Mouse (Mus musculus): ENCODE measurements around the gene Myo1f. TPM values are rescaled to one million over a fixed set of nuclear protein-coding genes. Genes with fewer than 3 reads are reported as not detected.
A peak's percentile ranks its signal among the peaks of the same experiment; 100 is the strongest.

Myo1f gene
- polyA plus RNA-seq (2014; fragmentation: Nextera tagmentation; extraction: Ambion mirVana): 1.3 and 2.2 TPM in 2 replicates

DNA sequence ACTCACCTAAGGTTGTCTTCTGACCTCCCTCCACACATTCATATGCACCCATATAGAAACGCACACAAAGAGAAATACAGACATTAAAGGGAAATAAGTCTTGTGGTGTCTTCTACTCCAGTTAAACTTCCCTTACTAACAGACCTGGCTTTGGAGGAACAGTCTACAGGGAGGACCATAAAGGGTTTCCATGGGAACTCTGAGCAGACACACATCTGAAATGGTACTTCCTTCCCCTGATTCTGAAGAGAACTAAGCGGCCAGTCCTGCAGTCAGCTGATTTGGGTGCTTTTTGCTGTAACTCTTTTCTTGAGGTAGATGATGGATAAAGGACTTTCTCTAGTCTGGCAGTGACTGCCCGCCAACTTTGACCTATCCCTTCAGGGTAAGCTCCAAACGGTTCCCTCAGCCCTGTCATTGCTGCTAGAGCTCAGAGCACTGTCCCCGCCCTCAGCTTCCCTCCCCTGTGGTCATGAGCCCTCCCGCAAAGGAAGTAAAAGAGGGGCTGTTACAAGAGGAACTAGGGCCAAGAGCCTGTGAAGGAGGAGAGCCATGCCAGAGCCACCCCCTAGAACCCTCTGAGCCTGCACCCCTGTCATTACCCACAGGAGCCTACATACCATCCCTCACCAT is at the start of gene Myo1f:
TSS of gene Myo1f (plus strand) at position 485 of the 633 bp plus-strand sequence.
- Histone ChIP-seq H3K4me1 (ENCODE audit: control insufficient read depth, insufficient read depth, low read length) (no peaks in the 10 kb centered on the region), H3K4me2 (ENCODE audit: low read length) (no peak within 1 kb of the TSS), H3K4me3 (ENCODE audit: low read depth, low read length) (no peak within 1 kb of the TSS), H3K9ac (ENCODE audit: low read length) (no peak within 1 kb of the TSS), H3K9me3 (replicated peaks; ENCODE audit: control insufficient read depth, low read length) (no peaks in the 10 kb centered on the region), H3K36me3 (ENCODE audit: control insufficient read depth, insufficient read depth, low read length) (peaks cover 15% of the 10 kb centered on the region), H3K27ac (ENCODE audit: low read depth, low read length) (no peak within 1 kb of the TSS), H3K27me3 (replicated peaks; ENCODE audit: control insufficient read depth, insufficient read depth, low read length) (no peaks in the 10 kb centered on the region)
- ATAC-seq: no peak
- DNase-seq (ENCODE audit: low spot score): no peak
- 48% methylated on average over 6 of the region's 6 CpGs for WGBS

DNA sequence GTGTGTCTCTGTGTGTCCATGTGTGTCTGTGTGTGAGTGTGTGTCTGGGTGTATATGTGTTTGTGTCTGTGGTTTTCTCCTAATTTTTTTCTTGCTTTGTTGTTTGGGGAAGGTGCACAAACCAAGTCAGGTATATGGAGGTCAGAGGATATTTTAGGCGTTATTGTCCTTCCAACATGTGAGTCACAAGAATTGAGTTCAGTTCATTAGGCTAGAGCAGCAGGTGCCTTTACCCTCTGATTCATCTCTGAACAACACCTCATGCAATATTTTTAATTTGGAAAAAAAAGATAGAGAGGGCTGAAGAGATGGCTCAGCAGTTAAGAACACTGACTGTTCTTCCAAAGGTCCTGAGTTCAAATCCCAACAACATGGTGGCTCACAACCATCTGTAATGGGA is 47.1 kb upstream of the Myo1f start:
- DNase-seq (ENCODE audit: low spot score): no peak
- 91% methylated on average over 1 of the region's 1 CpGs for whole genome bisulfite sequencing

DNA sequence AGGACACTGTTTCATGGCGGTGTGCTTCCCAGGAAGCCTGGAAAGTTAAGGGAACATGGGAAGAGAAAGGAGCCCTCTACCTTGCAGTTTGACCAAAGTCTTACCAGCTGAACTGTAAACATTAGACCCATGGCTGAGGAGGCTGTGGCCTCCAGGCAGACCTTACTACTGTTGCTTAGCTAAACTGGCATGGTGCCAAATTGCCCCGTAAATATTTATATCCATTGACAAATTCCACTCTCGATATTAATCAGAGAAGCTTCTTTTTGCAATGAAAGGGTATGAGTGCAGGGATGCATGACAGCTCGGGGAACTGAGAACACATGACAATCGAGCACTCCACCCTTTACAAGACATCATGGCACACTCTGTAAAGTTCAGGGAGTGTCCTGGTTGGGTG is 45.3 kb upstream of the Myo1f start:
- Histone ChIP-seq H3K4me3 (ENCODE audit: low read depth, low read length) (no peak overlapping the region), H3K9ac (ENCODE audit: low read length) (no peak overlapping the region), H3K4me2 (ENCODE audit: low read length) (no peak overlapping the region), H3K27me3 (replicated peaks; ENCODE audit: control insufficient read depth, insufficient read depth, low read length) (no peaks in the 10 kb centered on the region), H3K4me1 (ENCODE audit: control insufficient read depth, insufficient read depth, low read length) (no peaks in the 10 kb centered on the region), H3K36me3 (ENCODE audit: control insufficient read depth, insufficient read depth, low read length) (no peaks in the 10 kb centered on the region), H3K9me3 (replicated peaks; ENCODE audit: control insufficient read depth, low read length) (no peaks in the 10 kb centered on the region), H3K27ac (ENCODE audit: low read depth, low read length) (no peak overlapping the region)
- no peak for DNase-seq (ENCODE audit: low spot score)
- ATAC-seq: no peak
- 77% methylated on average over 5 of the region's 5 CpGs for WGBS

More for the DNA sequence above, 47.1 kb upstream of the Myo1f start:
- Histone ChIP-seq H3K4me2 (ENCODE audit: low read length) (no peak overlapping the region), H3K27me3 (replicated peaks; ENCODE audit: control insufficient read depth, insufficient read depth, low read length) (no peaks in the 10 kb centered on the region), H3K9me3 (replicated peaks; ENCODE audit: control insufficient read depth, low read length) (no peaks in the 10 kb centered on the region), H3K4me1 (ENCODE audit: control insufficient read depth, insufficient read depth, low read length) (no peaks in the 10 kb centered on the region), H3K27ac (ENCODE audit: low read depth, low read length) (no peak overlapping the region), H3K9ac (ENCODE audit: low read length) (no peak overlapping the region), H3K36me3 (ENCODE audit: control insufficient read depth, insufficient read depth, low read length) (no peaks in the 10 kb centered on the region), H3K4me3 (ENCODE audit: low read depth, low read length) (no peak overlapping the region)
- no peak for ATAC-seq

DNA sequence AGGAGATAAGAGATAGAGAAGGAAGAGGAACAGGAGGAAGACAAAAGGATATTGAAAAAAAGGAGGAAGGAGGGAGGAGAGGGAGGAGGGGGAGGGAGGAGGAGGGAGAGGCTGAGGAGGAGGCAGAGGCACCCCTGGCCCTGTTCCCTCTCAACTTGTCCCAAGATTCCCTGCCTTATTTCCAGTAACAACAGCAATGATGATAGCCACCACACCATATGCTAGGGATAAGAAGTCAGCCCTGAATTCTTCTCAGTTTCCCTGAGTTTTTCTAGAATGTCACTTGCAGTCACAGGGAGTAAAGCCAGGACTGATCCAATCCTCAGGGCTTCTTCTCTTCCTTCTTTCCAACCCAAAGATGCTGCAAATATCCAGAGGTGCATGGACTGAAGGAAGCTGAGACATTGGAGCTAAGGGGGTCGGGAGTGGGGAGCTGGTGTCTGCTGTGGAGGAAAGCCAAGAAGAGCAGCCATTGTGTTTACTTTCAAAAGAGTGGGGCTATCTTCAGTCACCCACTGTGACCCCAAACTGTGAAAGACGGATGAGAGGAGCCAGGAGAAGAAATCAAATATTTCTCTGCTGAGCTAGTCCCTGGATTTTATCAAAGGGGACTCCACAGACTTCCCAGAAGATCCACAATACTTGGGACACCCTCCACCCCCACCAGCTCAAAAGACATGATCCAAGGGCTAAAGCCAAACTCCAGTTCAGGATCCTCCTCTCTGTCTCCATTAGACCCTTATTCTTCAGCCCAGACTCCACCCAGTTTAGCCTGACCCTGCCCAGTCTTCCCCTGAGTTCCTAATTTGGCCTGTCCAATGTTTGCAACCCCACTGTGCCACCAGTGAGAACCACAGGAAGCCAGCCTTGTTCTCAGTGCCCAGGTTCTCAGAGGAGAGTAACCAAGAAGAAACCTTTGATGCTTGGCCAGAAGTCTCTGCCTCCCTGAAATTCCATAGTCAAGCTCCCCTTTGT is 42.8 kb upstream of the Myo1f start:
- no peaks in the 10 kb centered on the region for H3K4me1 ChIP-seq (ENCODE audit: control insufficient read depth, insufficient read depth, low read length)
- no peaks in the 10 kb centered on the region for H3K36me3 ChIP-seq (ENCODE audit: control insufficient read depth, insufficient read depth, low read length)
- no peak overlapping the region for H3K4me3 ChIP-seq (ENCODE audit: low read depth, low read length)
- DNase-seq (ENCODE audit: low spot score): no peak
- H3K9me3 ChIP-seq (replicated peaks; ENCODE audit: control insufficient read depth, low read length): no peaks in the 10 kb centered on the region
- no peak overlapping the region for H3K9ac ChIP-seq (ENCODE audit: low read length)
- 24% methylated on average over 2 of the region's 2 CpGs for WGBS
- no peak for ATAC-seq
- H3K4me2 ChIP-seq (ENCODE audit: low read length): no peak overlapping the region
- no peak overlapping the region for H3K27ac ChIP-seq (ENCODE audit: low read depth, low read length)
- H3K27me3 ChIP-seq (replicated peaks; ENCODE audit: control insufficient read depth, insufficient read depth, low read length): no peaks in the 10 kb centered on the region

DNA sequence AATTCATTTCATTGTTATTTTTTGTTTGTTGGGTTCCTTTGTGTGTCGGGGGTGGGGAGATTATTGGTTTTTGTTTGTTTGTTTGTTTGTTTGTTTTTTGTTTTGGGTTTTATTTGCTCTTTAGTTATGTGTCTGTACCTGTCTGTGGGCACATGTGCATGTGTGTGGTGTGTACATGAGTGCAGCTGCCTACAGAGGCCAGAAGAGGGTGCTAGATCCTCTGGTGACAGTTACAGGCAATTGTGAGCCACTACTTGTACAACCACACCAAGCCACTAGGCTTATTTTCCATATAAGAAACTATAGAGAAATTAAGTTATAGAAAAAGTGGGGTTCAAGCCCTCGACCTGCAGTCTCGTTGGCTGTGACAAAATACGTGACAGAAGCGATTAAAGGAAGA is 41.6 kb upstream of the Myo1f start:
- no peaks in the 10 kb centered on the region for H3K4me1 ChIP-seq (ENCODE audit: control insufficient read depth, insufficient read depth, low read length)
- WGBS: 93% methylated on average over 5 of the region's 5 CpGs
- H3K9ac ChIP-seq (ENCODE audit: low read length): no peak overlapping the region
- H3K27ac ChIP-seq (ENCODE audit: low read depth, low read length): no peak overlapping the region
- DNase-seq (ENCODE audit: low spot score) (no peak), ATAC-seq (no peak)
- no peak overlapping the region for H3K4me3 ChIP-seq (ENCODE audit: low read depth, low read length)
- no peak overlapping the region for H3K4me2 ChIP-seq (ENCODE audit: low read length)
- H3K9me3 ChIP-seq (replicated peaks; ENCODE audit: control insufficient read depth, low read length): no peaks in the 10 kb centered on the region
- H3K27me3 ChIP-seq (replicated peaks; ENCODE audit: control insufficient read depth, insufficient read depth, low read length): no peaks in the 10 kb centered on the region
- no peaks in the 10 kb centered on the region for H3K36me3 ChIP-seq (ENCODE audit: control insufficient read depth, insufficient read depth, low read length)

DNA sequence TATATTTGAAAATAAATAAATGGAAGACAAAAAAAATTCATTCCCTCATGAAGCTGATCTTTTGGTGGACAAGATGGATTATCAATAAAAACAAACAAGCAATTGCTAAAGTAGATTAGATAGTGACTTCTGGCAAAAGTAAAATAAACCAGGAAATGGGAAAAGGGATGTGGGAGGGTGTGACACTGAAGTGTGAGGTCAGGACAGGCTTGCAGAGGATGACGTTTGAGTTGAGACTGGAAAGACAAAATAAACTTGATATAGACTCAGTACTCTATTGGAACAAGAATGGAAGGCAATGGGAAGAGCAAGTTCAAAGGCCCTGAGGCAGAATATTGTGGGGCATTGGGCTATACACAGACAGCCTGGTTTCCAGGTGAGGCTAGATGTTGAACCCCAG is 35.1 kb upstream of the Myo1f start:
- no peaks in the 10 kb centered on the region for H3K27me3 ChIP-seq (replicated peaks; ENCODE audit: control insufficient read depth, insufficient read depth, low read length)
- no peak overlapping the region for H3K4me3 ChIP-seq (ENCODE audit: low read depth, low read length)
- ATAC-seq (no peak), DNase-seq (ENCODE audit: low spot score) (no peak)
- H3K27ac ChIP-seq (ENCODE audit: low read depth, low read length): no peak overlapping the region
- H3K36me3 ChIP-seq (ENCODE audit: control insufficient read depth, insufficient read depth, low read length): no peaks in the 10 kb centered on the region
- H3K9me3 ChIP-seq (replicated peaks; ENCODE audit: control insufficient read depth, low read length): no peaks in the 10 kb centered on the region
- 70% methylated on average over 1 of the region's 1 CpGs for WGBS
- peaks cover 10% of the 10 kb centered on the region for H3K4me1 ChIP-seq (ENCODE audit: control insufficient read depth, insufficient read depth, low read length)
- H3K4me2 ChIP-seq (ENCODE audit: low read length): no peak overlapping the region
- H3K9ac ChIP-seq (ENCODE audit: low read length): no peak overlapping the region

DNA sequence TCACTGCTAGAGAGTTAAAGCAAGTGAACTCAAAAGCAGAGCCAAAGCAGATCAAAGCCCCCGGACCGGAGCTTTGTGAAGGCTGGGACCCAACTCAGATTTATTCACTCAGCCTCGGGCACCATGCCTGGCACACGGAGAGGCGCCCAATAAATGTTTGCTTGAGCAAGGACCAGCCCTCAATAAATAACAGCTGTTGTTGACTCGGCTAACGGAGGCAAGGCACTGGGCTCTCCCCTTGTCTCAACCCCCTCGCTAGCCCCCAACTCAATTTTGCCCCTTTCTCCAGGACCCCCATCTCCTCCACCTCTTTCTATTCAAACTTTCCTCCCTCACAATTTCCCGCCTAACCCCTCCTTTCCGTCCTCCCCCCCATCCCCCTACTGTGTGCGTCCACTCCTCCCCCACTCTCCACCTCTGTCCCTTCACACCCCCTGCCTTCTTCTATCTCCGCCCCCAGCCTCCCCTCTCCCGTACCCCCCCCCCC is 32.0 kb upstream of the Myo1f start:
- Histone ChIP-seq H3K4me3 (ENCODE audit: low read depth, low read length) (peak overlapping the region; percentile 59), H3K27ac (ENCODE audit: low read depth, low read length) (peak overlapping the region; percentile 49; the same call in 1 of the 2 replicates), H3K9me3 (replicated peaks; ENCODE audit: control insufficient read depth, low read length) (no peaks in the 10 kb centered on the region), H3K36me3 (ENCODE audit: control insufficient read depth, insufficient read depth, low read length) (peaks cover 2% of the 10 kb centered on the region; the same call in 1 of the 2 replicates), H3K27me3 (replicated peaks; ENCODE audit: control insufficient read depth, insufficient read depth, low read length) (no peaks in the 10 kb centered on the region), H3K4me1 (ENCODE audit: control insufficient read depth, insufficient read depth, low read length) (peaks cover 10% of the 10 kb centered on the region), H3K9ac (ENCODE audit: low read length) (peak overlapping the region; percentile 74), H3K4me2 (ENCODE audit: low read length) (peak overlapping the region; percentile 73)
- 3% methylated on average over 13 of the region's 13 CpGs for WGBS
- DNase-seq (ENCODE audit: low spot score): peak; percentile 64
- peak; percentile 58 for ATAC-seq

DNA sequence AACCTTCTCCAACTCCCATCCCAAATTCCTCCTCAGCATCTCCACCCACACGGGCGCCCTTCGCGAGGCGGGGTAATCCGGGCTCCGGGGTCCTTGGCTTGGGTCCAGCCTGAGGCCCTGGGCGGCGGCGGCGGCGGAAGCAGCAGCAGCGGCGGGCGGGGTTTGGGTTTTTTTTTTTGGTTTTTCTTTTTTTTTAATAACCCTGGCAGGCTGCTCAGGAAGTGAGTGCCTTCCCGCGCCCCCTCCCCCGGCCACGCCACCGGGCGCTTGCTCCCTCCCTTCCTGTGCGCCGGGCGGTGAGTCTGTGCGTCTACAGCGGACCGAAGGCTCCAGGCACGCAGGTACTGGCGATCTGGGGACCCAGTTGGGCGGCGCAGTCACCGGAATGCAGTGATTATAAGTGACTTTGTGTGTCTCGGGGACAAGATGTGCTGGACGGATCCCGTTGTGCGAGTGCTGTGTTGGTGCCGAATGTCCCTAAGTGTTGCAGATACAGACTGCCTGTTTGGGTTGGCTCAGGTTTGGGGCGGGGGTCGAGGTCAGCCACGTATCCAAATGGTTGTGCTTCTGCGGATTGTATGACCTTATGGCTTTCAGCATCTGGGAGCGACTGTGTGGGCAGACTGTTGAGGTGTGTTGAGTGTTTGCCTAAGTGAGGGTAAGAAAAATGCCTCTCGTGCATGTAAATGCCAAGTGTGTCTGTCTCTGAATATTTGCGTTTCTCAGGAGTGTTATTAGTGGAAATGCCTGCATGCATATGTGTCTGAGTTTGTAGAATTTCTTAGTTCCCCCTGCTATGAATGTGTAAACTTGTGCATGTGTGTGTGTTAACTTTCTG is 31.4 kb upstream of the Myo1f start, which contains the start of gene Adamts10:
TSS of gene Adamts10 (plus strand) at position 287 of the 838 bp plus-strand sequence.
- Histone ChIP-seq H3K4me2 (ENCODE audit: low read length) (peak within 1 kb of the TSS; percentile 73), H3K9me3 (replicated peaks; ENCODE audit: control insufficient read depth, low read length) (no peaks in the 10 kb centered on the region), H3K36me3 (ENCODE audit: control insufficient read depth, insufficient read depth, low read length) (peaks cover 9% of the 10 kb centered on the region; the same call in 1 of the 2 replicates), H3K9ac (ENCODE audit: low read length) (peak within 1 kb of the TSS; percentile 74), H3K4me3 (ENCODE audit: low read depth, low read length) (peak within 1 kb of the TSS; percentile 59), H3K27ac (ENCODE audit: low read depth, low read length) (peak within 1 kb of the TSS; percentile 49; the same call in 1 of the 2 replicates), H3K4me1 (ENCODE audit: control insufficient read depth, insufficient read depth, low read length) (peaks cover 10% of the 10 kb centered on the region), H3K27me3 (replicated peaks; ENCODE audit: control insufficient read depth, insufficient read depth, low read length) (no peaks in the 10 kb centered on the region)
- under 1% methylated on average over 43 of the region's 44 CpGs for WGBS
- DNase-seq (ENCODE audit: low spot score) (peak; percentile 81), ATAC-seq (peak; percentile 82)
